Mouse (Mus musculus) spleen, adult 2 months (tissue): ENCODE results near the gene Mpped2. TPM values are rescaled to one million over a fixed set of nuclear protein-coding genes. Genes with fewer than 3 reads are reported as not detected.

ENCODE experiments used
- DNase-seq, 2 experiments: peaks; one replicate each; pipeline versions ENCODE4 v3.0.0 to v3.0.0-alpha.2; 2012 to 2021; ENCODE audit warnings: low spot score in 2 of 2, low read depth in 1 of 2
- H3K27ac ChIP-seq: fragments of 200-500 bp; 2 replicates; pipeline ENCODE4 v1.5.1; 2012; ENCODE audit warnings: low read length, inconsistent platforms; ENCODE audit not compliant: insufficient read depth
- H3K27me3 ChIP-seq: fragments of 200-500 bp; 2 replicates; pipeline ENCODE4 v1.6.1; 2012; ENCODE audit warnings: mild to moderate bottlenecking, moderate library complexity, low read length, inconsistent platforms; ENCODE audit not compliant: control insufficient read depth, insufficient read depth
- H3K36me3 ChIP-seq: fragments of 200-500 bp; 2 replicates; pipeline ENCODE4 v1.6.1; 2012; ENCODE audit warnings: mild to moderate bottlenecking, low read length, inconsistent platforms; ENCODE audit not compliant: control insufficient read depth, insufficient read depth
- H3K4me1 ChIP-seq: fragments of 200-500 bp; 2 replicates; pipeline ENCODE4 v1.6.1; 2011; ENCODE audit warnings: inconsistent platforms; ENCODE audit not compliant: control insufficient read depth, insufficient read depth, insufficient read length
- H3K4me3 ChIP-seq: fragments of 200-500 bp; 2 replicates; pipeline ENCODE4 v1.5.1; 2011; ENCODE audit warnings: mild to moderate bottlenecking, inconsistent platforms; ENCODE audit not compliant: insufficient read depth, insufficient read length; ENCODE audit errors: extremely low read depth
- CTCF ChIP-seq: fragments of 200-500 bp; IDR thresholded peaks from 2 replicates; pipeline ENCODE4 v1.5.1; 2011; ENCODE audit warnings: mild to moderate bottlenecking, inconsistent platforms; ENCODE audit not compliant: insufficient read depth, insufficient read length, insufficient replicate concordance; ENCODE audit errors: extremely low read depth
- POLR2A ChIP-seq: fragments of 200-500 bp; IDR thresholded peaks from 2 replicates; pipeline ENCODE4 v1.6.1; 2011; ENCODE audit warnings: low read depth, low read length, inconsistent platforms
- WGBS: fragments of 180-500 bp; shearing (Covaris S2); methylation state at CpG from one replicate; pipeline ENCODE4 v1.1.7; 2018; 5-methylcytosine and 5-hydroxymethylcytosine counted together
- polyA plus RNA-seq: library from polyadenylated mRNA; depleted of rRNA; stranded (reverse); fragments of >200 nt; gene quantifications from 2 replicates; pipeline ENCODE4 v1.2.3, GENCODE M21; 2012

Gene Mpped2
- polyA plus RNA-seq, 1 experiment = 0.02 TPM

GRCm38 (mm10) chr2:106732171-106732570 is 39.1 kb downstream of the Mpped2 start:
- no peak for DNase-seq
- 68% methylated on average over 3 of the region's 3 CpGs for WGBS

GRCm38 (mm10) chr2:106733396-106733795 is 40.3 kb downstream of the Mpped2 start:
- H3K27ac ChIP-seq = no peak overlapping the region
- TF ChIP-seq CTCF = no peak
- no peak for TF ChIP-seq POLR2A
- no peak for DNase-seq
- H3K4me3 ChIP-seq = no peak overlapping the region
- no peaks in the 10 kb centered on the region for H3K36me3 ChIP-seq
- H3K27me3 ChIP-seq = no peaks in the 10 kb centered on the region
- WGBS = 64% methylated on average over 5 of the region's 5 CpGs
- H3K4me1 ChIP-seq = no peaks in the 10 kb centered on the region

More at GRCm38 (mm10) chr2:106732171-106732570, 39.1 kb downstream of the Mpped2 start:
- H3K4me3 ChIP-seq = no peak overlapping the region
- H3K27me3 ChIP-seq = no peaks in the 10 kb centered on the region
- H3K4me1 ChIP-seq = no peaks in the 10 kb centered on the region
- no peaks in the 10 kb centered on the region for H3K36me3 ChIP-seq
- TF ChIP-seq POLR2A (no peak), CTCF (no peak)
- H3K27ac ChIP-seq = no peak overlapping the region

DNA sequence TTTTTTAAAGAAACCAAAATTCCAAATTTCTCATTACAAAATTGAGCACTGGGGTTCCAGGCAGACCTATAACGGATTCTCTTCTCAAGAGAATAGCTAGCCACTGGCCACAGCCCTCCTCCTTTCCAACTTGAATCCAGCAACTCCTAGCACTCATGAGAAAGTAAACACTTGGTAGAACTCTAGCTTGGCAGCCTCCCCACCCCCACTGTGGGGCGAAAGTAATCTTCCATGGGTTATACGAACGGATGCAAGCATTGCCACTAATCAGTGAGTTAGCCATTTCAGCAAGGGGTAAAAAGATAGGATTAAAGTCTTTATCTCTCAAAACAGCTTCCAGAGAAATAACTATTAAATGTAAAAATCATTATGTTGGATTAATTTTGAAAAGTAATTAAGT is 40.9 kb downstream of the Mpped2 start:
- Histone ChIP-seq H3K27ac (no peak overlapping the region), H3K4me3 (no peak overlapping the region), H3K27me3 (no peaks in the 10 kb centered on the region), H3K4me1 (no peaks in the 10 kb centered on the region), H3K36me3 (no peaks in the 10 kb centered on the region)
- 83% methylated on average over 4 of the region's 4 CpGs for WGBS
- TF ChIP-seq CTCF (no peak), POLR2A (no peak)
- DNase-seq = no peak

DNA sequence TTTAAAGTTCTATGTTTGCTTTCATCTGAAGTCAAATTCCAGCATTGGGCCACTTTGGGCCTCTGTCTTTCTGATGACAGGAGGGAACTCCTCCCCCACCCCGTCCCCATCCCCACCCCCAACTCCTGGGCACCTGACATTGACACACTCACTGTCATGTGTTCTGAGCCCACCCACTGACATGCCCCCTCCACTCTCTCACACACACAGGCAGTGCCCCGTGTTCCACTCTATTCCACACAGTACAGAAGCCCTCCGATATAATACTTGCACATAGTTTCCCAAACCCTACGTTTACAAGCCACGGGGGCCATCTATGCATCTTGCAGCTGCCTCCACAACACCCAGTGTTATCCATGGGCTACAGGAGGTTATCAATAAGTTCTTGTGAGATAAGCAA is 42.1 kb downstream of the Mpped2 start:
- H3K27me3 ChIP-seq = no peaks in the 10 kb centered on the region
- no peak overlapping the region for H3K4me3 ChIP-seq
- WGBS = 89% methylated on average over 5 of the region's 5 CpGs
- no peak overlapping the region for H3K27ac ChIP-seq
- no peak for DNase-seq
- H3K36me3 ChIP-seq = no peaks in the 10 kb centered on the region
- H3K4me1 ChIP-seq = no peaks in the 10 kb centered on the region
- no peak for TF ChIP-seq CTCF
- TF ChIP-seq POLR2A = no peak

DNA sequence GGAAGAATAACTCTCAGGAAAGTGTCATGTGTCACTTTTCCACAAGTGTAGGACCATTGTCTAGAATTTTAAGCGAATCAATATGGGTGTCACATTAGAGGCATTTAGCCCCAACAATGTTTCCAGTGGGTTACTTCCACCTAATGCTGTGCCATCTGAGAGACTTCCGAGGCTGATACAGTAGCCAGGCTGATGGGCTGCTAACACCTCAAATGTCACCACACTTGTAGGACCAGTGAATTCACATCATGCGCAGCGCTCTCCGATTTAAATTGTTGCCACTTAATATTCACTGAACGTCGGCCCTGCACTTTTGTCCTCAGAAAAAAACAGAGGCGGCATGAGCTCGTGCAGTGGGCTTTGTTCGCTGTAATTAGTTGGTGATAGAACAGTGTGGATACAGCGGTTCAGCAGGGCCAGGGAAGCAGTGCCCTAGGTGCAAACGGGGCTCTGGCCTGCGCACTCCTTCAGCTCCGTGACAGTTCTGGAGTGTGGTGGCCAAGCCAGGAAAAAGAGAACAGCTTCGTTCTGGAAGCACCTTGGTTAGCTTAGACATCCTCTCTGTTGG is 42.8 kb downstream of the Mpped2 start:
- WGBS = 91% methylated on average over 15 of the region's 15 CpGs
- H3K27ac ChIP-seq = no peak overlapping the region

GRCm38 (mm10) chr2:106738951-106739350 is 45.9 kb downstream of the Mpped2 start:
- no peak for TF ChIP-seq CTCF
- no peak for TF ChIP-seq POLR2A
- no peak for DNase-seq
- Histone ChIP-seq H3K4me1 (no peaks in the 10 kb centered on the region), H3K27me3 (no peaks in the 10 kb centered on the region), H3K27ac (no peak overlapping the region), H3K36me3 (no peaks in the 10 kb centered on the region), H3K4me3 (no peak overlapping the region)
- WGBS = 78% methylated on average over 5 of the region's 5 CpGs

More for the DNA sequence above, 42.8 kb downstream of the Mpped2 start:
- Histone ChIP-seq H3K4me1 (no peaks in the 10 kb centered on the region), H3K36me3 (no peaks in the 10 kb centered on the region), H3K27me3 (no peaks in the 10 kb centered on the region), H3K4me3 (no peak overlapping the region)
- no peak for TF ChIP-seq CTCF
- TF ChIP-seq POLR2A = no peak
- DNase-seq = no peak

DNA sequence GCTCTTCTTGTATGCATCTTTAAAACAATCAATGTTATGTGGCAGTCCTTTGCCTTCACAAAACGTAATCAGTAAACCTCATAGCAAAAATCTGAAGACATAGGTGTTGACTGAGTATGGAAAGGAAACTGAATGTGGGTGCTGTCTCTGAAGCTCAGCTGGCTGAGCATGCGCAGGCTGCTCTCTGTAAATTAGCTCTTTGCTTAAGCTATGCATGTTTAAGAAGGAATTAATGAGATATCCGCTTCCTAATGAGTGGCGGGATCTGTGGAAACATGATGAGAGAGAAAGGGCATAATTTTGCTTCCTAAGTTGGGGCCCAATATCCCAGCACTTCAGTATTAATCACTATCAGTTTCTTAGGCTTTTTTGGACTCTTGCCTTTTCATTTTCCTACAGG is 51.0 kb downstream of the Mpped2 start:
- H3K4me1 ChIP-seq = no peaks in the 10 kb centered on the region
- no peaks in the 10 kb centered on the region for H3K27me3 ChIP-seq
- no peak for DNase-seq
- no peak overlapping the region for H3K27ac ChIP-seq
- no peaks in the 10 kb centered on the region for H3K36me3 ChIP-seq
- H3K4me3 ChIP-seq = no peak overlapping the region
- 89% methylated on average over 4 of the region's 4 CpGs for whole genome bisulfite sequencing
- no peak for TF ChIP-seq POLR2A
- TF ChIP-seq CTCF = no peak

DNA sequence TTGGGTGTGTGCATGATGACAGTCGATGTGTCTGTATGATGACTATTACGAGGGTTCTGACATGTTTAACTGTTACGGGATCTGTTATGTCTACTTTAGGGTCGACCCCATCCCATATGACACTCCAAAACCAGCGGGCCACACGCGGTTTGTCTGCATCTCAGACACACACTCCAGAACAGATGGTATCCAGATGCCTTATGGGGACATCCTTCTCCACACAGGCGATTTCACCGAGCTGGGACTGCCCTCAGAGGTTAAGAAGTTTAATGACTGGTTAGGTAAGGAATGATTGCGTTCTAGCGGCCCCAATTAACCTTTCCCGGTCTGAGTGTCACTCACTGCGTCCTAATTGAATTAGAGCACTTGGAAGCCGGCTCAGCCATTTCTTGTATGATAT is 51.5 kb downstream of the Mpped2 start:
- H3K27me3 ChIP-seq = no peaks in the 10 kb centered on the region
- H3K4me3 ChIP-seq = no peak overlapping the region
- no peak overlapping the region for H3K27ac ChIP-seq
- WGBS = 90% methylated on average over 14 of the region's 14 CpGs
- DNase-seq = no peak
- TF ChIP-seq CTCF (no peak), POLR2A (no peak)
- H3K36me3 ChIP-seq = no peaks in the 10 kb centered on the region
- no peaks in the 10 kb centered on the region for H3K4me1 ChIP-seq
